Mouse (Mus musculus): ENCODE measurements at regions not wholly inside any gene's neighbourhood (a gene's known extent, or its start where the extent isn't known, plus 50 kb on each side); places are given as distances from the start of the nearest gene placed in this dataset.

GRCm38 (mm10) chrX:161566435-161566834 lies 150.4 kb upstream of the Rai2 start:
- H3K27me3 ChIP-seq (ENCODE audit: insufficient read depth, low read length), result no peaks in the 10 kb centered on the region
- H3K36me3 ChIP-seq (ENCODE audit: insufficient read depth), result no peaks in the 10 kb centered on the region
- no peak for DNase-seq
- H3K9me3 ChIP-seq (ENCODE audit: low read length), result no peaks in the 10 kb centered on the region
- no peak overlapping the region for H3K4me2 ChIP-seq (ENCODE audit: low read depth)
- no peak for TF ChIP-seq CTCF (IDR thresholded peaks at IDR 0.05; ENCODE audit: low read depth)
- no peak overlapping the region for H3K9ac ChIP-seq
- no peak for ATAC-seq
- 51% methylated on average over 4 of the region's 4 CpGs for WGBS
- no peak overlapping the region for H3K27ac ChIP-seq (ENCODE audit: low read depth, low read length)
- H3K4me1 ChIP-seq (ENCODE audit: insufficient read depth), result no peaks in the 10 kb centered on the region
- H3K4me3 ChIP-seq (ENCODE audit: low read depth, low read length), result no peak overlapping the region

- Histone ChIP-seq H3K4me1 (ENCODE audit: insufficient read depth) (no peaks in the 10 kb centered on the region), H3K9me3 (ENCODE audit: low read length) (no peaks in the 10 kb centered on the region), H3K27ac (ENCODE audit: low read depth, low read length) (no peak overlapping the region), H3K36me3 (ENCODE audit: insufficient read depth) (no peaks in the 10 kb centered on the region), H3K4me2 (ENCODE audit: low read depth) (no peak overlapping the region), H3K4me3 (ENCODE audit: low read depth, low read length) (no peak overlapping the region), H3K27me3 (ENCODE audit: insufficient read depth, low read length) (no peaks in the 10 kb centered on the region), H3K9ac (no peak overlapping the region)
- WGBS, result 89% methylated on average over 5 of the region's 5 CpGs
- TF ChIP-seq CTCF (IDR thresholded peaks at IDR 0.05; ENCODE audit: low read depth), result no peak
- ATAC-seq (no peak), DNase-seq (no peak)
Observed at GRCm38 (mm10) chrX:161582019-161582659, 134.7 kb upstream of the Rai2 start.

- no peaks in the 10 kb centered on the region for H3K9me3 ChIP-seq (ENCODE audit: low read length)
- H3K4me1 ChIP-seq (ENCODE audit: insufficient read depth), result no peaks in the 10 kb centered on the region
- no peak overlapping the region for H3K4me3 ChIP-seq (ENCODE audit: low read depth, low read length)
- no peak overlapping the region for H3K9ac ChIP-seq
- 55% methylated on average over 2 of the region's 2 CpGs for WGBS
- H3K36me3 ChIP-seq (ENCODE audit: insufficient read depth), result no peaks in the 10 kb centered on the region
- H3K27me3 ChIP-seq (ENCODE audit: insufficient read depth, low read length), result no peaks in the 10 kb centered on the region
- DNase-seq (no peak), ATAC-seq (no peak)
- no peak overlapping the region for H3K4me2 ChIP-seq (ENCODE audit: low read depth)
- no peak for TF ChIP-seq CTCF (IDR thresholded peaks at IDR 0.05; ENCODE audit: low read depth)
- no peak overlapping the region for H3K27ac ChIP-seq (ENCODE audit: low read depth, low read length)
Observed at GRCm38 (mm10) chrX:161583872-161584271, 133.0 kb upstream of the Rai2 start.

- H3K4me3 ChIP-seq (ENCODE audit: low read depth, low read length), result no peak overlapping the region
- H3K4me1 ChIP-seq (ENCODE audit: insufficient read depth), result no peaks in the 10 kb centered on the region
- no peak overlapping the region for H3K4me2 ChIP-seq (ENCODE audit: low read depth)
- H3K36me3 ChIP-seq (ENCODE audit: insufficient read depth), result no peaks in the 10 kb centered on the region
- no peaks in the 10 kb centered on the region for H3K27me3 ChIP-seq (ENCODE audit: insufficient read depth, low read length)
- ATAC-seq (no peak), DNase-seq (no peak)
- H3K9me3 ChIP-seq (ENCODE audit: low read length), result no peaks in the 10 kb centered on the region
- TF ChIP-seq CTCF (IDR thresholded peaks at IDR 0.05; ENCODE audit: low read depth), result no peak
- 59% methylated on average over 5 of the region's 5 CpGs for WGBS
- no peak overlapping the region for H3K27ac ChIP-seq (ENCODE audit: low read depth, low read length)
- no peak overlapping the region for H3K9ac ChIP-seq
Observed at GRCm38 (mm10) chrX:161633869-161634268, 83.0 kb upstream of the Rai2 start.

GRCm38 (mm10) chrX:161634342-161634741 lies 82.5 kb upstream of the Rai2 start:
- Histone ChIP-seq H3K27me3 (ENCODE audit: insufficient read depth, low read length) (no peaks in the 10 kb centered on the region), H3K9me3 (ENCODE audit: low read length) (no peaks in the 10 kb centered on the region), H3K4me2 (ENCODE audit: low read depth) (no peak overlapping the region), H3K4me1 (ENCODE audit: insufficient read depth) (no peaks in the 10 kb centered on the region), H3K36me3 (ENCODE audit: insufficient read depth) (no peaks in the 10 kb centered on the region), H3K9ac (no peak overlapping the region), H3K27ac (ENCODE audit: low read depth, low read length) (no peak overlapping the region), H3K4me3 (ENCODE audit: low read depth, low read length) (no peak overlapping the region)
- peak; percentile 38 for DNase-seq
- no peak for TF ChIP-seq CTCF (IDR thresholded peaks at IDR 0.05; ENCODE audit: low read depth)
- peak; percentile 82 for ATAC-seq
- WGBS, result 75% methylated on average over 2 of the region's 2 CpGs

GRCm38 (mm10) chrX:161635678-161636077 lies 81.2 kb upstream of the Rai2 start:
- WGBS, result 57% methylated on average over 9 of the region's 9 CpGs
- ATAC-seq, result peak; percentile 47; the same call in 1 of the 2 replicates
- H3K36me3 ChIP-seq (ENCODE audit: insufficient read depth), result no peaks in the 10 kb centered on the region

GRCm38 (mm10) chrX:161653106-161653505 lies 63.8 kb upstream of the Rai2 start:
- Histone ChIP-seq H3K36me3 (ENCODE audit: insufficient read depth) (no peaks in the 10 kb centered on the region), H3K4me1 (ENCODE audit: insufficient read depth) (no peaks in the 10 kb centered on the region), H3K4me3 (ENCODE audit: low read depth, low read length) (no peak overlapping the region), H3K27me3 (ENCODE audit: insufficient read depth, low read length) (no peaks in the 10 kb centered on the region), H3K4me2 (ENCODE audit: low read depth) (no peak overlapping the region), H3K9ac (no peak overlapping the region), H3K27ac (ENCODE audit: low read depth, low read length) (no peak overlapping the region), H3K9me3 (ENCODE audit: low read length) (no peaks in the 10 kb centered on the region)
- whole genome bisulfite sequencing, result 51% methylated on average over 2 of the region's 2 CpGs
- no peak for TF ChIP-seq CTCF (IDR thresholded peaks at IDR 0.05; ENCODE audit: low read depth)
- DNase-seq, result peak; percentile 59
- peak; percentile 59 for ATAC-seq

More at GRCm38 (mm10) chrX:161635678-161636077, 81.2 kb upstream of the Rai2 start:
- Histone ChIP-seq H3K4me3 (ENCODE audit: low read depth, low read length) (no peak overlapping the region), H3K4me1 (ENCODE audit: insufficient read depth) (no peaks in the 10 kb centered on the region), H3K27ac (ENCODE audit: low read depth, low read length) (no peak overlapping the region), H3K4me2 (ENCODE audit: low read depth) (no peak overlapping the region), H3K9ac (no peak overlapping the region), H3K27me3 (ENCODE audit: insufficient read depth, low read length) (no peaks in the 10 kb centered on the region), H3K9me3 (ENCODE audit: low read length) (no peaks in the 10 kb centered on the region)
- peak; percentile 14 for DNase-seq
- no peak for TF ChIP-seq CTCF (IDR thresholded peaks at IDR 0.05; ENCODE audit: low read depth)

All from forebrain, postnatal 0 days (tissue).